18 mouse cellular contexts compared by ENCODE assay signal in genomic region chr17:11765117-11765516, GRCm38 (mm10).
DNase-seq lines count a peak whose midpoint lies in the region; ATAC-seq and TF ChIP-seq lines count a peak whose summit lies in the region.
"Had no signal": no experiment of that assay in that cellular context is flagged by ENCODE, and none has a peak within 500 bp of the region (broad histone marks: within the 10 kb centered on the region; RNA-seq: fewer than 3 reads in every experiment).

No protein-coding gene starts in this region.

- DNase-seq in forebrain, embryonic 11.5 days (ENCODE audit: low spot score) = no peak
- DNase-seq in forebrain, postnatal 0 days = no peak
- DNase-seq in midbrain, embryonic 11.5 days (ENCODE audit: low spot score, missing footprints) = no peak
- DNase-seq in forebrain, embryonic 14.5 days (ENCODE audit: low spot score) = peak; percentile 19
- DNase-seq in lung, postnatal 14 days = no peak
- DNase-seq in right cerebral cortex, postnatal 14 days = no peak
- DNase-seq: adrenal gland, postnatal 10 days; cerebellum, adult 2 months; cerebellum, postnatal 10 days; gastrocnemius, adult 2 months; gastrocnemius, postnatal 25 days; heart, postnatal 4 days had no signal

- H3K9me3 ChIP-seq in forebrain, embryonic 11.5 days (ENCODE audit: control insufficient read depth, low read length) = no peaks in the 10 kb centered on the region
- H3K9me3 ChIP-seq in forebrain, postnatal 0 days (ENCODE audit: low read length) = no peaks in the 10 kb centered on the region
- no peaks in the 10 kb centered on the region for H3K9me3 ChIP-seq in midbrain, embryonic 13.5 days
- no peaks in the 10 kb centered on the region for H3K9me3 ChIP-seq in midbrain, embryonic 11.5 days (ENCODE audit: control insufficient read depth, low read length)
- H3K9me3 ChIP-seq in forebrain, embryonic 14.5 days (replicated peaks; ENCODE audit: control insufficient read depth, low read length) = no peaks in the 10 kb centered on the region
- H3K9me3 ChIP-seq: heart, embryonic 13.5 days; hindbrain, embryonic 12.5 days had no signal

- H3K27me3 ChIP-seq in forebrain, embryonic 11.5 days (ENCODE audit: control insufficient read depth, insufficient read depth, low read length) = no peaks in the 10 kb centered on the region
- H3K27me3 ChIP-seq in forebrain, postnatal 0 days (ENCODE audit: insufficient read depth, low read length) = no peaks in the 10 kb centered on the region
- H3K27me3 ChIP-seq in midbrain, embryonic 13.5 days = no peaks in the 10 kb centered on the region
- no peaks in the 10 kb centered on the region for H3K27me3 ChIP-seq in midbrain, embryonic 11.5 days (ENCODE audit: control insufficient read depth, insufficient read depth, low read length)
- H3K27me3 ChIP-seq in forebrain, embryonic 14.5 days (replicated peaks; ENCODE audit: control insufficient read depth, insufficient read depth, low read length) = no peaks in the 10 kb centered on the region
- H3K27me3 ChIP-seq: heart, embryonic 13.5 days; hindbrain, embryonic 12.5 days had no signal

- no peak overlapping the region for H3K9ac ChIP-seq in forebrain, embryonic 11.5 days (ENCODE audit: low read length)
- no peak overlapping the region for H3K9ac ChIP-seq in forebrain, postnatal 0 days
- no peak overlapping the region for H3K9ac ChIP-seq in midbrain, embryonic 13.5 days (replicated peaks)
- no peak overlapping the region for H3K9ac ChIP-seq in midbrain, embryonic 11.5 days (ENCODE audit: low read length)
- H3K9ac ChIP-seq in forebrain, embryonic 14.5 days (ENCODE audit: low read length) = no peak overlapping the region
- H3K9ac ChIP-seq: heart, embryonic 13.5 days; hindbrain, embryonic 12.5 days had no signal

- no peak overlapping the region for H3K4me2 ChIP-seq in forebrain, embryonic 11.5 days (ENCODE audit: low read depth, low read length, severe bottlenecking)
- H3K4me2 ChIP-seq in forebrain, postnatal 0 days (ENCODE audit: low read depth) = no peak overlapping the region
- H3K4me2 ChIP-seq in midbrain, embryonic 13.5 days (replicated peaks) = no peak overlapping the region
- H3K4me2 ChIP-seq in midbrain, embryonic 11.5 days = no peak overlapping the region
- no peak overlapping the region for H3K4me2 ChIP-seq in forebrain, embryonic 14.5 days (ENCODE audit: low read length)
- H3K4me2 ChIP-seq: heart, embryonic 13.5 days; hindbrain, embryonic 12.5 days had no signal

- no peaks in the 10 kb centered on the region for H3K36me3 ChIP-seq in forebrain, embryonic 11.5 days (ENCODE audit: control insufficient read depth, insufficient read depth, low read length)
- no peaks in the 10 kb centered on the region for H3K36me3 ChIP-seq in forebrain, postnatal 0 days (ENCODE audit: insufficient read depth)
- no peaks in the 10 kb centered on the region for H3K36me3 ChIP-seq in midbrain, embryonic 13.5 days
- no peaks in the 10 kb centered on the region for H3K36me3 ChIP-seq in midbrain, embryonic 11.5 days (ENCODE audit: control insufficient read depth, insufficient read depth, low read length)
- no peaks in the 10 kb centered on the region for H3K36me3 ChIP-seq in forebrain, embryonic 14.5 days (ENCODE audit: control insufficient read depth, insufficient read depth, low read length)
- H3K36me3 ChIP-seq: embryonic facial prominence, embryonic 10.5 days; heart, embryonic 13.5 days; hindbrain, embryonic 12.5 days had no signal

- H3K4me3 ChIP-seq in forebrain, embryonic 11.5 days (ENCODE audit: low read depth, low read length) = no peak overlapping the region
- no peak overlapping the region for H3K4me3 ChIP-seq in forebrain, postnatal 0 days (ENCODE audit: low read depth, low read length)
- no peak overlapping the region for H3K4me3 ChIP-seq in midbrain, embryonic 13.5 days (replicated peaks)
- no peak overlapping the region for H3K4me3 ChIP-seq in midbrain, embryonic 11.5 days (ENCODE audit: low read depth, low read length)
- no peak overlapping the region for H3K4me3 ChIP-seq in forebrain, embryonic 14.5 days (ENCODE audit: low read depth, low read length)
- H3K4me3 ChIP-seq: embryonic facial prominence, embryonic 10.5 days; gastrocnemius, adult 2 months; heart, embryonic 13.5 days; hindbrain, embryonic 12.5 days had no signal

- 0 out of 2 replicates have a peak, but pooled peaks have one; percentile 53 for ATAC-seq in forebrain, embryonic 11.5 days (replicated peaks; ENCODE audit: low FRiP score)
- no peak for ATAC-seq in forebrain, postnatal 0 days
- no peak for ATAC-seq in midbrain, embryonic 13.5 days
- no peak for ATAC-seq in midbrain, embryonic 11.5 days (ENCODE audit: low FRiP score)
- no peak for ATAC-seq in forebrain, embryonic 14.5 days
- ATAC-seq: hindbrain, embryonic 16.5 days; inflammation-experienced regulatory T-cells, adult 6 months had no signal

- H3K27ac ChIP-seq in forebrain, embryonic 11.5 days (ENCODE audit: low read depth, low read length) = no peak overlapping the region
- no peak overlapping the region for H3K27ac ChIP-seq in forebrain, postnatal 0 days (ENCODE audit: low read depth, low read length)
- H3K27ac ChIP-seq in midbrain, embryonic 13.5 days = 0 out of 2 replicates have a peak overlapping the region, but pooled peaks have one; percentile 25
- no peak overlapping the region for H3K27ac ChIP-seq in midbrain, embryonic 11.5 days (ENCODE audit: low read depth, low read length)
- no peak overlapping the region; the same call in 1 of the 2 replicates for H3K27ac ChIP-seq in forebrain, embryonic 14.5 days (ENCODE audit: low read depth, low read length)
- H3K27ac ChIP-seq: embryonic facial prominence, embryonic 10.5 days; gastrocnemius, adult 2 months; heart, embryonic 13.5 days; hindbrain, embryonic 12.5 days had no signal

- H3K4me1 ChIP-seq in forebrain, embryonic 11.5 days (replicated peaks; ENCODE audit: control insufficient read depth, insufficient read depth, low read length) = peaks cover 9% of the 10 kb centered on the region; the same call in 1 of the 2 replicates
- 0 out of 2 replicates have a peak, but pooled peaks cover 4% of the 10 kb centered on the region for H3K4me1 ChIP-seq in forebrain, postnatal 0 days (ENCODE audit: insufficient read depth)
- H3K4me1 ChIP-seq in midbrain, embryonic 13.5 days (replicated peaks) = peaks cover 20% of the 10 kb centered on the region
- H3K4me1 ChIP-seq in midbrain, embryonic 11.5 days (ENCODE audit: control insufficient read depth, insufficient read depth, low read length) = peaks cover 6% of the 10 kb centered on the region; the same call in 1 of the 2 replicates
- no peaks in the 10 kb centered on the region for H3K4me1 ChIP-seq in forebrain, embryonic 14.5 days (ENCODE audit: control insufficient read depth, insufficient read depth, low read length)
- H3K4me1 ChIP-seq: embryonic facial prominence, embryonic 10.5 days; heart, embryonic 13.5 days had no signal

- no peak for TF ChIP-seq CTCF in forebrain, postnatal 0 days (IDR thresholded peaks at IDR 0.05; ENCODE audit: low read depth)

- 32% methylated on average over 3 of the region's 3 CpGs for WGBS in forebrain, embryonic 11.5 days
- 17% methylated on average over 3 of the region's 3 CpGs for WGBS in forebrain, postnatal 0 days
- 50% methylated on average over 3 of the region's 3 CpGs for WGBS in midbrain, embryonic 13.5 days
- WGBS in midbrain, embryonic 11.5 days = 59% methylated on average over 3 of the region's 3 CpGs
- 7% methylated on average over 3 of the region's 3 CpGs for WGBS in forebrain, embryonic 14.5 days
